Mouse (Mus musculus) intestine, embryonic 14.5 days (tissue): ENCODE measurements around the gene St3gal3. TPM values are rescaled to one million over a fixed set of nuclear protein-coding genes. Genes with fewer than 3 reads are reported as not detected.
A peak's percentile ranks its signal among the peaks of the same experiment; 100 is the strongest.

Experiments
- ATAC-seq: fragments of 200-750 bp; cut with Nextera tagmentation; replicated peaks from 2 replicates; pipeline ENCODE4 v1.8.0; 2017; ENCODE audit warnings: low read depth, moderate number of reproducible peaks, moderate TSS enrichment, moderate library complexity; ENCODE audit not compliant: low FRiP score, low TSS enrichment
- DNase-seq: peaks from one replicate; pipeline ENCODE4 v3.0.0-alpha.2; 2018; ENCODE audit warnings: low spot score
- H3K27ac ChIP-seq: fragments of 300-500 bp; sonication (generic); 2 replicates; pipeline ENCODE4 v1.5.1; 2014; ENCODE audit warnings: low read depth, mild to moderate bottlenecking, control low read depth
- H3K27me3 ChIP-seq: fragments of 300-500 bp; sonication (generic); replicated peaks from 2 replicates; pipeline ENCODE4 v1.6.1; 2014; ENCODE audit warnings: low read length, control low read depth; ENCODE audit not compliant: control insufficient read depth, insufficient read depth
- H3K36me3 ChIP-seq: fragments of 300-500 bp; sonication (generic); 2 replicates; pipeline ENCODE4 v1.6.1; 2014; ENCODE audit warnings: low read length, control low read depth; ENCODE audit not compliant: control insufficient read depth, insufficient read depth
- H3K4me1 ChIP-seq: fragments of 300-500 bp; sonication (generic); replicated peaks from 2 replicates; pipeline ENCODE4 v1.6.1; 2014; ENCODE audit warnings: low read length, control low read depth, mixed read lengths; ENCODE audit not compliant: control insufficient read depth, insufficient read depth
- H3K4me2 ChIP-seq: fragments of 300-500 bp; sonication (generic); 2 replicates; pipeline ENCODE4 v1.6.1; 2014; ENCODE audit warnings: low read length
- H3K4me3 ChIP-seq: fragments of 300-500 bp; sonication (generic); 2 replicates; pipeline ENCODE4 v1.5.1; 2014; ENCODE audit warnings: low read depth, low read length, control low read depth, mixed read lengths
- H3K9ac ChIP-seq: fragments of 300-500 bp; sonication (generic); 2 replicates; pipeline ENCODE4 v1.6.1; 2014; ENCODE audit warnings: mild to moderate bottlenecking, low read length
- H3K9me3 ChIP-seq: fragments of 300-500 bp; sonication (generic); 2 replicates; pipeline ENCODE4 v1.6.1; 2016; ENCODE audit warnings: low read length, control low read depth; ENCODE audit not compliant: control insufficient read depth
- WGBS: fragments of 180-500 bp; shearing (Covaris S2); extraction: QIAGEN DNeasy Blood & Tissue Kit; methylation state at CpG from one replicate; pipeline ENCODE4 v1.1.7; 2014; 5-methylcytosine and 5-hydroxymethylcytosine counted together
- polyA plus RNA-seq: library from polyadenylated mRNA; unstranded; fragments of >200 nt; fragmentation: Nextera tagmentation; extraction: Ambion mirVana; gene quantifications from 2 replicates; pipeline ENCODE4 v1.2.1, GENCODE M21; 2014

The St3gal3 gene
- polyA plus RNA-seq, 1 experiment from 2014 or later: 4.7 TPM

- DNase-seq: peak; percentile 63
- Histone ChIP-seq H3K27ac (0 out of 2 replicates have a peak overlapping the region, but pooled peaks have one; percentile 23), H3K9me3 (no peaks in the 10 kb centered on the region), H3K9ac (no peak overlapping the region), H3K36me3 (no peaks in the 10 kb centered on the region), H3K4me3 (no peak overlapping the region), H3K27me3 (no peaks in the 10 kb centered on the region), H3K4me1 (no peaks in the 10 kb centered on the region), H3K4me2 (no peak overlapping the region)
- peak; percentile 71 for ATAC-seq
- WGBS: 71% methylated on average over 14 of the region's 14 CpGs
Observed at GRCm38 (mm10) chr4:118123030-118123704, 11.5 kb downstream of the St3gal3 start.

- H3K36me3 ChIP-seq: no peaks in the 10 kb centered on the region
- H3K4me3 ChIP-seq: no peak overlapping the region
- H3K4me2 ChIP-seq: no peak overlapping the region
- no peak overlapping the region for H3K27ac ChIP-seq
- H3K9ac ChIP-seq: no peak overlapping the region
- DNase-seq: no peak
- no peak for ATAC-seq
- no peaks in the 10 kb centered on the region for H3K9me3 ChIP-seq
- 80% methylated on average over 10 of the region's 10 CpGs for WGBS
- H3K4me1 ChIP-seq: no peaks in the 10 kb centered on the region
- H3K27me3 ChIP-seq: no peaks in the 10 kb centered on the region
Observed at GRCm38 (mm10) chr4:118122078-118122477, 12.6 kb downstream of the St3gal3 start.

- 86% methylated on average over 10 of the region's 10 CpGs for WGBS
- no peaks in the 10 kb centered on the region for H3K4me1 ChIP-seq
- ATAC-seq: no peak
- no peak overlapping the region for H3K9ac ChIP-seq
- H3K4me3 ChIP-seq: no peak overlapping the region
- no peak overlapping the region for H3K27ac ChIP-seq
- no peaks in the 10 kb centered on the region for H3K36me3 ChIP-seq
- DNase-seq: no peak
- no peak overlapping the region for H3K4me2 ChIP-seq
- H3K27me3 ChIP-seq: no peaks in the 10 kb centered on the region
- no peaks in the 10 kb centered on the region for H3K9me3 ChIP-seq
Observed at GRCm38 (mm10) chr4:118117565-118117964, 17.1 kb downstream of the St3gal3 start.

GRCm38 (mm10) chr4:118116098-118116497 is 18.6 kb downstream of the St3gal3 start:
- H3K27ac ChIP-seq: no peak overlapping the region
- WGBS: 90% methylated on average over 11 of the region's 11 CpGs
- no peak for DNase-seq

GRCm38 (mm10) chr4:118115132-118115531 is 19.6 kb downstream of the St3gal3 start:
- 77% methylated on average over 7 of the region's 7 CpGs for WGBS
- Histone ChIP-seq H3K36me3 (no peaks in the 10 kb centered on the region), H3K27me3 (no peaks in the 10 kb centered on the region), H3K27ac (no peak overlapping the region), H3K9ac (no peak overlapping the region), H3K4me2 (no peak overlapping the region), H3K4me1 (no peaks in the 10 kb centered on the region), H3K4me3 (no peak overlapping the region), H3K9me3 (no peaks in the 10 kb centered on the region)
- DNase-seq (no peak), ATAC-seq (no peak)

More at GRCm38 (mm10) chr4:118116098-118116497, 18.6 kb downstream of the St3gal3 start:
- Histone ChIP-seq H3K9ac (no peak overlapping the region), H3K9me3 (no peaks in the 10 kb centered on the region), H3K27me3 (no peaks in the 10 kb centered on the region), H3K4me1 (no peaks in the 10 kb centered on the region), H3K4me2 (no peak overlapping the region), H3K36me3 (no peaks in the 10 kb centered on the region), H3K4me3 (no peak overlapping the region)
- ATAC-seq: no peak

GRCm38 (mm10) chr4:118112601-118113000 is 22.1 kb downstream of the St3gal3 start:
- WGBS: 61% methylated on average over 12 of the region's 12 CpGs
- no peak for DNase-seq

GRCm38 (mm10) chr4:118109649-118110048 is 25.1 kb downstream of the St3gal3 start:
- no peak overlapping the region for H3K4me2 ChIP-seq
- 0 out of 2 replicates have a peak, but pooled peaks cover 3% of the 10 kb centered on the region for H3K36me3 ChIP-seq
- peaks cover 16% of the 10 kb centered on the region for H3K4me1 ChIP-seq
- WGBS: 66% methylated on average over 13 of the region's 13 CpGs
- H3K9me3 ChIP-seq: peaks cover 5% of the 10 kb centered on the region; the same call in 1 of the 2 replicates
- no peaks in the 10 kb centered on the region for H3K27me3 ChIP-seq
- 0 out of 2 replicates have a peak overlapping the region, but pooled peaks have one; percentile 19 for H3K27ac ChIP-seq
- DNase-seq (no peak), ATAC-seq (no peak)
- no peak overlapping the region for H3K9ac ChIP-seq
- H3K4me3 ChIP-seq: no peak overlapping the region

More at GRCm38 (mm10) chr4:118112601-118113000, 22.1 kb downstream of the St3gal3 start:
- no peak overlapping the region for H3K27ac ChIP-seq
- peaks cover 16% of the 10 kb centered on the region for H3K4me1 ChIP-seq
- H3K9me3 ChIP-seq: peaks cover 5% of the 10 kb centered on the region; the same call in 1 of the 2 replicates
- no peaks in the 10 kb centered on the region for H3K36me3 ChIP-seq
- H3K4me3 ChIP-seq: no peak overlapping the region
- no peak overlapping the region for H3K9ac ChIP-seq
- no peak overlapping the region for H3K4me2 ChIP-seq
- H3K27me3 ChIP-seq: no peaks in the 10 kb centered on the region
- ATAC-seq: no peak

- H3K36me3 ChIP-seq: 0 out of 2 replicates have a peak, but pooled peaks cover 6% of the 10 kb centered on the region
- H3K4me1 ChIP-seq: peaks cover 16% of the 10 kb centered on the region
- peaks cover 5% of the 10 kb centered on the region; the same call in 1 of the 2 replicates for H3K9me3 ChIP-seq
- no peak overlapping the region for H3K9ac ChIP-seq
- no peak overlapping the region for H3K27ac ChIP-seq
- 23% methylated on average over 7 of the region's 7 CpGs for WGBS
- 0 out of 2 replicates have a peak overlapping the region, but pooled peaks have one; percentile 1 for H3K4me2 ChIP-seq
- H3K4me3 ChIP-seq: no peak overlapping the region
- ATAC-seq (peak; percentile 71; the same call in 1 of the 2 replicates), DNase-seq (no peak)
- no peaks in the 10 kb centered on the region for H3K27me3 ChIP-seq
Observed at GRCm38 (mm10) chr4:118108779-118109178, 25.9 kb downstream of the St3gal3 start.
